Comparison of ENCODE assay signal across 9 mouse cellular contexts in genomic region chr14:32121920-32122315, GRCm38 (mm10). TPM values are rescaled to one million over a fixed set of nuclear protein-coding genes. Genes with fewer than 3 reads are reported as not detected.
DNase-seq lines count a peak whose midpoint lies in the region; ATAC-seq lines count a peak whose summit lies in the region.
"Had no signal": no experiment of that assay in that cellular context is flagged by ENCODE, and none has a peak within 500 bp of the region (broad histone marks: within the 10 kb centered on the region; RNA-seq: fewer than 3 reads in every experiment).

No protein-coding gene starts in this region.

- 54% methylated on average over 2 of the region's 2 CpGs for WGBS in heart, embryonic 12.5 days
- 17% methylated on average over 2 of the region's 2 CpGs for WGBS in large intestine, adult 2 months

- DNase-seq in heart, adult 11 months: peak; percentile 89
- peak; percentile 28 for DNase-seq in large intestine, adult 2 months (ENCODE audit: low read depth, low spot score)
- peak; percentile 33 for DNase-seq in retina, postnatal 1 day
- DNase-seq in left cerebral cortex, postnatal 14 days (ENCODE audit: low spot score in 2 of 2): no peak
- DNase-seq in gastrocnemius, postnatal 4 days (ENCODE audit: low spot score in 2 of 2): no peak

- no peak overlapping the region for H3K4me3 ChIP-seq in heart, embryonic 12.5 days

- H3K27me3 ChIP-seq in heart, embryonic 12.5 days (replicated peaks): no peaks in the 10 kb centered on the region

- no peaks in the 10 kb centered on the region for H3K9me3 ChIP-seq in heart, embryonic 12.5 days (replicated peaks)

- H3K27ac ChIP-seq in heart, embryonic 12.5 days (ENCODE audit: poor library complexity, severe bottlenecking): no peak overlapping the region

- no peaks in the 10 kb centered on the region for H3K36me3 ChIP-seq in heart, embryonic 12.5 days

- H3K9ac ChIP-seq in heart, embryonic 12.5 days: no peak overlapping the region

- no peak for ATAC-seq in heart, embryonic 12.5 days (ENCODE audit: insufficient number of reproducible peaks, low FRiP score)
- ATAC-seq in CD4-positive, CD25-positive, alpha-beta regulatory T cell, adult 4 months: peak; percentile 47
- peak; percentile 93 for ATAC-seq in common myeloid progenitor, adult 5-6 weeks (replicated peaks; ENCODE audit: low read depth, poor library complexity, severe bottlenecking)

- H3K4me2 ChIP-seq in heart, embryonic 12.5 days: no peak overlapping the region

- intact Hi-C loops in left cerebral cortex, postnatal 14 days (cut with DNase I): no loop called here

- no peaks in the 10 kb centered on the region for H3K4me1 ChIP-seq in heart, embryonic 12.5 days (replicated peaks)

RNA-seq across cellular contexts. Expression of gene Msmb, which starts 19.9 kb away (rescaled TPM):
- polyA plus RNA-seq in heart, embryonic 12.5 days (2016; fragmentation: Nextera tagmentation; extraction: Ambion mirVana): not detected in 2 replicates
- not detected for polyA plus RNA-seq in CD4-positive, CD25-positive, alpha-beta regulatory T cell, adult 4 months (2017; shearing (Covaris generic))
- total RNA-seq in common myeloid progenitor, adult 5-6 weeks (2017): not detected in 2 replicates
- polyA plus RNA-seq in large intestine, adult 2 months (2012; rRNA removed): not detected in 2 replicates
- total RNA-seq in left cerebral cortex, postnatal 14 days (2021): not detected
- not detected for total RNA-seq in gastrocnemius, postnatal 4 days (2021)
- polyA plus RNA-seq: lung, embryonic 16.5 days had no signal

RNA-seq across cellular contexts. Expression of gene Dph3, which starts 36.4 kb away (rescaled TPM):
- polyA plus RNA-seq in heart, embryonic 12.5 days (2016; fragmentation: Nextera tagmentation; extraction: Ambion mirVana): 71.7 and 74.5 TPM in 2 replicates
- 10 to 100 TPM; 55.6 to 63.5 TPM for polyA plus RNA-seq in CD4-positive, CD25-positive, alpha-beta regulatory T cell, adult 4 months (2017; shearing (Covaris generic))
- total RNA-seq in common myeloid progenitor, adult 5-6 weeks (2017): 40.1 and 54.3 TPM in 2 replicates
- 35.5 and 36.2 TPM in 2 replicates for polyA plus RNA-seq in large intestine, adult 2 months (2012; rRNA removed)
- 10 to 100 TPM; 36.4 to 37.7 TPM for total RNA-seq in left cerebral cortex, postnatal 14 days (2021)
- 10 to 100 TPM; 55.3 to 60.2 TPM for total RNA-seq in gastrocnemius, postnatal 4 days (2021)

RNA-seq across cellular contexts. Expression of gene Oxnad1, which starts 36.7 kb away (rescaled TPM):
- 37.9 and 40.2 TPM in 2 replicates for polyA plus RNA-seq in heart, embryonic 12.5 days (2016; fragmentation: Nextera tagmentation; extraction: Ambion mirVana)
- 10 to 100 TPM; 14.8 to 25.3 TPM for polyA plus RNA-seq in CD4-positive, CD25-positive, alpha-beta regulatory T cell, adult 4 months (2017; shearing (Covaris generic))
- 41.4 and 47.0 TPM in 2 replicates for total RNA-seq in common myeloid progenitor, adult 5-6 weeks (2017)
- polyA plus RNA-seq in large intestine, adult 2 months (2012; rRNA removed): 22.8 and 23.6 TPM in 2 replicates
- 10 to 100 TPM; 12.2 to 18.5 TPM for total RNA-seq in left cerebral cortex, postnatal 14 days (2021)
- 10 to 100 TPM; 16.4 to 18.5 TPM for total RNA-seq in gastrocnemius, postnatal 4 days (2021)

RNA-seq across cellular contexts. Expression of gene Ncoa4, which starts 37.7 kb away (rescaled TPM):
- 146 and 147 TPM in 2 replicates for polyA plus RNA-seq in heart, embryonic 12.5 days (2016; fragmentation: Nextera tagmentation; extraction: Ambion mirVana)
- polyA plus RNA-seq in CD4-positive, CD25-positive, alpha-beta regulatory T cell, adult 4 months (2017; shearing (Covaris generic)): 10 to 100 TPM; 92.5 to 95.7 TPM
- total RNA-seq in common myeloid progenitor, adult 5-6 weeks (2017): 136 and 176 TPM in 2 replicates
- 23.0 and 46.8 TPM in 2 replicates for polyA plus RNA-seq in large intestine, adult 2 months (2012; rRNA removed)
- 100 to 1,000 TPM; 123 to 136 TPM for total RNA-seq in left cerebral cortex, postnatal 14 days (2021)
- 10 to 100 TPM; 59.1 to 67.0 TPM for total RNA-seq in gastrocnemius, postnatal 4 days (2021)

Comparison
In these comparisons a context has a peak if more than half of its experiments do, and no peak if none do; other contexts are left out.
1. DNase-seq: peak in heart, adult 11 months (single experiment), large intestine, adult 2 months (single experiment) and retina, postnatal 1 day (single experiment); none in left cerebral cortex, postnatal 14 days (0 of 2) and gastrocnemius, postnatal 4 days (0 of 2).